Comparison of ENCODE assay signal across 8 mouse cellular contexts in genomic region chr17:88596544-88597221, GRCm38 (mm10). TPM values are rescaled to one million over a fixed set of nuclear protein-coding genes. Genes with fewer than 3 reads are reported as not detected.
DNase-seq lines count a peak whose midpoint lies in the region; ATAC-seq and TF ChIP-seq lines count a peak whose summit lies in the region.

No protein-coding gene starts in this region.

- H3K36me3 ChIP-seq in forebrain, embryonic 14.5 days (ENCODE audit: control insufficient read depth, insufficient read depth, low read length), result no peaks in the 10 kb centered on the region
- H3K36me3 ChIP-seq in midbrain, postnatal 0 days (ENCODE audit: insufficient read depth, low read length), result no peaks in the 10 kb centered on the region

- intact Hi-C loops in left cerebral cortex, postnatal 36 days (cut with DNase I), result loop anchor here (5.0 kb wide), 1 partner anchor 36 kb away; no protein-coding TSS in a partner anchor

- peaks cover 2% of the 10 kb centered on the region; the same call in 1 of the 2 replicates for H3K4me1 ChIP-seq in forebrain, embryonic 14.5 days (ENCODE audit: control insufficient read depth, insufficient read depth, low read length)
- H3K4me1 ChIP-seq in midbrain, postnatal 0 days (ENCODE audit: insufficient read depth, low read length), result 0 out of 2 replicates have a peak, but pooled peaks cover 2% of the 10 kb centered on the region

- 30% methylated on average over 16 of the region's 16 CpGs for WGBS in forebrain, embryonic 14.5 days
- WGBS in midbrain, postnatal 0 days, result 27% methylated on average over 16 of the region's 16 CpGs

- H3K27me3 ChIP-seq in forebrain, embryonic 14.5 days (replicated peaks; ENCODE audit: control insufficient read depth, insufficient read depth, low read length), result no peaks in the 10 kb centered on the region
- H3K27me3 ChIP-seq in midbrain, postnatal 0 days (ENCODE audit: insufficient read depth, low read length), result no peaks in the 10 kb centered on the region; the same call in 1 of the 2 replicates

- H3K4me2 ChIP-seq in forebrain, embryonic 14.5 days (ENCODE audit: low read length), result peak overlapping the region; percentile 67
- H3K4me2 ChIP-seq in midbrain, postnatal 0 days (ENCODE audit: low read depth, low read length, poor library complexity, severe bottlenecking), result peak overlapping the region; percentile 86

- ATAC-seq in forebrain, embryonic 14.5 days, result no peak; the same call in 1 of the 2 replicates
- no peak; the same call in 1 of the 2 replicates for ATAC-seq in midbrain, postnatal 0 days (ENCODE audit: low FRiP score)

- TF ChIP-seq CTCF in midbrain, postnatal 0 days (IDR thresholded peaks at IDR 0.05), result peak; percentile 84

- H3K9me3 ChIP-seq in forebrain, embryonic 14.5 days (replicated peaks; ENCODE audit: control insufficient read depth, low read length), result no peaks in the 10 kb centered on the region
- H3K9me3 ChIP-seq in midbrain, postnatal 0 days (ENCODE audit: low read length), result no peaks in the 10 kb centered on the region

- H3K9ac ChIP-seq in forebrain, embryonic 14.5 days (ENCODE audit: low read length), result peak overlapping the region; percentile 68
- H3K9ac ChIP-seq in midbrain, postnatal 0 days (replicated peaks; ENCODE audit: low read length, poor library complexity, severe bottlenecking), result no peak overlapping the region; the same call in 1 of the 2 replicates

- no peak overlapping the region for H3K27ac ChIP-seq in forebrain, embryonic 14.5 days (ENCODE audit: low read depth, low read length)
- H3K27ac ChIP-seq in midbrain, postnatal 0 days (ENCODE audit: low read depth, low read length), result no peak overlapping the region; the same call in 1 of the 2 replicates

- peak; percentile 80 for DNase-seq in layer of hippocampus, adult 11-12 months (ENCODE audit: low spot score)
- DNase-seq in layer of hippocampus, postnatal 36 days, result no peak
- DNase-seq in MEL-GATA-1-ER (ENCODE audit: extremely low read depth, low read depth), result peak; percentile 28
- DNase-seq in forebrain, embryonic 14.5 days (ENCODE audit: low spot score), result peak; percentile 80
- peak; percentile 40 for DNase-seq in layer of hippocampus, adult 9-10 months (ENCODE audit: low spot score)
- peak; percentile 89 for DNase-seq in midbrain, postnatal 0 days (ENCODE audit: low spot score)
- no peak for DNase-seq in adrenal gland, postnatal 25 days
- DNase-seq in left cerebral cortex, postnatal 36 days (ENCODE audit: low spot score in 2 of 2), result no peak

- peak overlapping the region; percentile 47 for H3K4me3 ChIP-seq in forebrain, embryonic 14.5 days (ENCODE audit: low read depth, low read length)
- peak overlapping the region; percentile 46 for H3K4me3 ChIP-seq in midbrain, postnatal 0 days (ENCODE audit: low read depth, low read length)

RNA-seq across cellular contexts. Expression of gene Ston1, which starts 0.8 kb away (rescaled TPM):
- 10 to 100 TPM in 1 of 2 experiments, 1 to 10 TPM in 1; 8.8 to 11.0 TPM for total RNA-seq in layer of hippocampus, postnatal 36 days (2021)
- polyA plus RNA-seq in forebrain, embryonic 14.5 days (2014; fragmentation: Nextera tagmentation; extraction: Ambion mirVana), result 2.4 and 2.8 TPM in 2 replicates
- 4.0 and 5.0 TPM in 2 replicates for total RNA-seq in midbrain, postnatal 0 days (2014; rRNA removed)
- 1.1 and 1.3 TPM in 2 replicates for polyA plus RNA-seq in midbrain, postnatal 0 days (2015; fragmentation: Nextera tagmentation; extraction: Ambion mirVana)
- 26.0 and 33.3 TPM in 2 replicates for total RNA-seq in adrenal gland, postnatal 25 days (2021)
- total RNA-seq in left cerebral cortex, postnatal 36 days (2021), result 1 to 10 TPM; 5.8 to 6.2 TPM

Comparison
In these comparisons a context has a peak if more than half of its experiments do, and no peak if none do; other contexts are left out.
1. DNase-seq: peak in layer of hippocampus, adult 11-12 months (single experiment), MEL-GATA-1-ER (single experiment), forebrain, embryonic 14.5 days (single experiment), layer of hippocampus, adult 9-10 months (single experiment) and midbrain, postnatal 0 days (single experiment); none in layer of hippocampus, postnatal 36 days (0 of 2), adrenal gland, postnatal 25 days (single experiment) and left cerebral cortex, postnatal 36 days (0 of 2).